Mouse (Mus musculus) kidney, embryonic 16.5 days (tissue): Measurements from ENCODE around the gene Mier3. TPM values are rescaled to one million over a fixed set of nuclear protein-coding genes. Genes with fewer than 3 reads are reported as not detected.
A peak's percentile ranks its signal among the peaks of the same experiment; 100 is the strongest.
"Not testable (repeated sequence)": the region's sequence is repeated elsewhere in the genome, so short reads cannot be mapped to it uniquely, and the experiment has no call there.

ENCODE experiments used
- ATAC-seq: fragments of 200-750 bp; cut with Nextera tagmentation; 2 replicates; pipeline ENCODE4 v1.8.0; 2017; ENCODE audit warnings: moderate TSS enrichment; ENCODE audit not compliant: low FRiP score, low TSS enrichment
- H3K27ac ChIP-seq: fragments of 300-500 bp; sonication (generic); 2 replicates; pipeline ENCODE4 v1.5.1; 2014; ENCODE audit warnings: low read length
- H3K27me3 ChIP-seq: fragments of 300-500 bp; sonication (generic); 2 replicates; pipeline ENCODE4 v1.6.1; 2014; ENCODE audit warnings: low read length, control low read depth, mixed read lengths; ENCODE audit not compliant: insufficient read depth
- H3K36me3 ChIP-seq: fragments of 300-500 bp; sonication (generic); 2 replicates; pipeline ENCODE4 v1.6.1; 2014; ENCODE audit warnings: low read length, control low read depth, mixed read lengths; ENCODE audit not compliant: insufficient read depth
- H3K4me1 ChIP-seq: fragments of 300-500 bp; sonication (generic); 2 replicates; pipeline ENCODE4 v1.6.1; 2014; ENCODE audit warnings: low read length, control low read depth, mixed read lengths; ENCODE audit not compliant: insufficient read depth
- H3K4me2 ChIP-seq: fragments of 300-500 bp; sonication (generic); replicated peaks from 2 replicates; pipeline ENCODE4 v1.6.1; 2014; ENCODE audit warnings: low read depth, low read length
- H3K4me3 ChIP-seq: fragments of 300-500 bp; sonication (generic); 2 replicates; pipeline ENCODE4 v1.5.1; 2014; ENCODE audit warnings: mild to moderate bottlenecking, low read length
- H3K9ac ChIP-seq: fragments of 300-500 bp; sonication (generic); replicated peaks from 2 replicates; pipeline ENCODE4 v1.6.1; 2014; ENCODE audit warnings: low read length
- H3K9me3 ChIP-seq: fragments of 300-500 bp; sonication (generic); 2 replicates; pipeline ENCODE4 v1.6.1; 2016; ENCODE audit warnings: low read length, control low read depth
- WGBS: fragments of 180-500 bp; shearing (Covaris S2); extraction: QIAGEN DNeasy Blood & Tissue Kit; methylation state at CpG from one replicate; pipeline ENCODE4 v1.1.7; 2014; 5-methylcytosine and 5-hydroxymethylcytosine counted together
- polyA plus RNA-seq: library from polyadenylated mRNA; unstranded; fragments of >200 nt; fragmentation: Nextera tagmentation; extraction: Ambion mirVana; gene quantifications from 2 replicates; pipeline ENCODE4 v1.2.1, GENCODE M21; 2015

Mier3 gene
- polyA plus RNA-seq, 1 experiment from 2014 or later: 18.3 TPM

DNA sequence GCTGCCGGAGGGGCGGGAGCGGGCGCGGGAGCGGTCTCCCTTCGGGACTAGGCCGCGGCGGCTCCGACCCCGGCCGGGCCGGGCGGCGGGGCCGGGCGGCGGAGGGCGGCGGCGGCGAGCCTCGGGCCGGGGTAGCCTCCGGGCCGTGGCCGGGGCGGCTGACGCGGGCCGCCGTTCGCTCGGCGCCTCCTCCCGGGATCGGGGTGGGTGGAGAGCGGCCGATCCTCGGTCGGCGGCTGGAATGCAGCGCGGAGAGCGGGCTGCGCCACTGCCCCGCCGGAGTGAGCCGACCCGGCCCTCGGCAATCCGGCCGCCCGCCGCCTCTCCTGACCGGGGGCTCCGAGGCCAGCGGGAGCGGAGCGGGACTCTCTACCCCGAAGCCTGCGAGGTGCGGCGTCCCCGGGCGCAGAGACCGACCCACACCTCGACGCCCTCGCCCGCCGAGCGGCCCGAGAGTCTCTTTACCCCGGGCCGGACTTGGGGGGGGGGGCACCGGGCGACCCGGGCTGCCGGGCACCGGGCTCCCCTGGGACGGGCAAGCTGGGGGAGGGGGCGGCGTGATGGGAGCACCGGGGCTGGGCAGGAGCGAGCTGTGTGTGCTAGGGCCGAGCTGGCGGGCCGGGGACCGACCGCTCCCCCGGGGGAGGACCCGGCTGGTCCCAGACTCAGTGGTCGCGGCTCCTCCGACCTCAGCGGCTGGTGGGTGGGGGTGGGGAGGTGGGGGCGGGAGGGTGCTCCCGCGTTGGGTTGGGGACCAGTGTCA is 5.9 kb downstream of the Mier3 start:
- Histone ChIP-seq H3K9ac (peak overlapping the region; percentile 99), H3K27ac (peak overlapping the region; percentile 97), H3K4me2 (peak overlapping the region; percentile 88), H3K27me3 (no peaks in the 10 kb centered on the region), H3K4me3 (peak overlapping the region; percentile 78), H3K4me1 (peaks cover 10% of the 10 kb centered on the region), H3K36me3 (peaks cover 3% of the 10 kb centered on the region; the same call in 1 of the 2 replicates), H3K9me3 (no peaks in the 10 kb centered on the region)
- ATAC-seq: peak; percentile 74
- 0% methylated on average over 15 of the region's 101 CpGs for WGBS

DNA sequence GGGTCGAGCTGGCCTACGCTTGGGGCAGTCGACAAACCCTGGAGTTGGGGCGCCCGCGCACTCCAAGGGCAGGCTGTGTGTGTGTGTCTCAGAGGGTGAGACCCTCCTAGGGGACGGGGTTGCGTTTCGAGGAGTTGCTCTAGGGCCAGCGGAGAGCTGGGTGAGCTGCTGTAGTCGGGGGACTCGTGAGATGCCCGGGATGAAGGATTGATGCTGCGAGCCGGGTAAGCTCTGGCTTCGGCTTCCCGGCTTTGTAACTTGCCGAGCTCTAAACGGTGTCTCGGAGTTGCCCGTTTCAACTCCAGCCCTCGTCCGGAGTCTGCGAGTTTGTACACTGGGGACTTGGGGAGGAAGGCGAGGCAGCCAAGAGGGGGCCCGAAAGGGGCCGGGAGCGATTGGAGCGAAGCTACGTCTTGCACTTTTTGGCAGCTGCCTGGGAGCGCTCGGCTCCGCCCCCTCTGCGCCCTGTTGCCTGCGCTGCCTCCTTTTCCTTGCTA is 6.6 kb downstream of the Mier3 start:
- peak overlapping the region; percentile 88 for H3K4me2 ChIP-seq
- no peaks in the 10 kb centered on the region for H3K9me3 ChIP-seq
- H3K4me1 ChIP-seq: peaks cover 10% of the 10 kb centered on the region
- under 1% methylated on average over 35 of the region's 35 CpGs for WGBS
- no peaks in the 10 kb centered on the region for H3K27me3 ChIP-seq
- peak; percentile 62 for ATAC-seq
- peak overlapping the region; percentile 99 for H3K9ac ChIP-seq
- H3K27ac ChIP-seq: peak overlapping the region; percentile 97
- H3K36me3 ChIP-seq: peaks cover 9% of the 10 kb centered on the region; the same call in 1 of the 2 replicates
- H3K4me3 ChIP-seq: peak overlapping the region; percentile 78

DNA sequence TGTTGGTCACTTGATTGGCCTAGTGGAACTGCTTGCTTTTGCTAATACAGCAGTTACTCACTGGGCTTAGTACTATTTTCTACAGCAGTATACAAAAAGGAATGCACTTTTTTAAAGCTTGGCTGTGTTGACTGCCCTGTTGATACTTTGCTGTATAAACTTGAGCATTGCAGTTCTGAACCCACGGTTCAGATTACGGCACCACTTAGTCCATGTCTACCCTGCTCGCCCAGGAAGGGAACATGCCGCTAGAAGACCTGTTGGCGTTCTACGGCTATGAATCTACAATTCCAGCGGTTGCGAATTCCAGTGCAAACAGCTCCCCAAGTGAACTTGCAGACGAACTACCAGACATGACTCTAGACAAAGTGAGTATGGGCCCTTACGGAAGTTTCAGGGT is 22.6 kb downstream of the Mier3 start:
- Histone ChIP-seq H3K36me3 (peaks cover 55% of the 10 kb centered on the region), H3K9me3 (no peaks in the 10 kb centered on the region), H3K9ac (no peak overlapping the region), H3K4me2 (no peak overlapping the region), H3K4me1 (no peaks in the 10 kb centered on the region), H3K27me3 (no peaks in the 10 kb centered on the region), H3K27ac (no peak overlapping the region), H3K4me3 (no peak overlapping the region)
- WGBS: 95% methylated on average over 10 of the region's 10 CpGs
- ATAC-seq: no peak

DNA sequence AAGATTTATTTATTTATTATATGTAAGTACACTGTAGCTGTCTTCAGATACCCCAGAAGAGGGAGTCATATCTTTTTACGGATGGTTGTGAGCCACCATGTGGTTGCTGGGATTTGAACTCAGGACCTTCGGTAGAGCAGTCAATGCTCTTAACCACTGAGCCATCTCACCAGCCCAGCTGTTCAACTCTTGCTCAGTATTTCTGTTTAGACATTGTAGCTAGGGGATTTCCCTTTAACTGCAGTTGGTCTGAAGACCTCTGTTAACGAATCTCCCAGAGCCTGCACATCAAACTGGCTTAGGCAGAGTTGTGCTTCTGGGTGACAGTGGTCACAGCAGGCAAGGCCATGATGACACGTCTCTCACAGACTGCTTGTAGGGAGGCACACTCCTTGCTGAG is 23.2 kb downstream of the Mier3 start:
- not testable (repeated sequence) for H3K27me3 ChIP-seq, H3K4me3 ChIP-seq, H3K4me2 ChIP-seq, H3K4me1 ChIP-seq, H3K9me3 ChIP-seq, ATAC-seq, H3K27ac ChIP-seq, H3K9ac ChIP-seq
- WGBS: 86% methylated on average over 4 of the region's 4 CpGs
- peaks cover 57% of the 10 kb centered on the region for H3K36me3 ChIP-seq

DNA sequence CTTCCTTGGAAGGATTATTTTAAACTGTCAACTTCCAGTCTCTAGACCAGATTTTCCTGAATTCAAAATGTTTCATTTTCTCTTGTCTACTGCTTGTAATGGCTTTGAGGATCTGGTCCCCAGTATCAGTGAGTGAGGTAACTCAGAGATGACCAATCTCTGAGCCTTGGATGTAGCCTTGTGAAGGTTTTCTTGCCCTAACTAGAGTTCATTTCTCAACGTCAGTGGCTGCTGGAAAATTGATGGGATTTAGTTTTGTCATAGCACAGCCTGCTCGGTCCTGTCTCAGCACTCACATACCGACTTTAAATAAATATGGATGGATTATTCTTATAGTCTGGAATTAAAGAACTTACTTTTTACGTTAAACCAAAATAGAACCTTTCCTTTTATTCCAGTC is 29.8 kb downstream of the Mier3 start:
- H3K27ac ChIP-seq: no peak overlapping the region
- no peaks in the 10 kb centered on the region for H3K27me3 ChIP-seq
- no peak overlapping the region for H3K4me2 ChIP-seq
- H3K9ac ChIP-seq: no peak overlapping the region
- H3K9me3 ChIP-seq: no peaks in the 10 kb centered on the region
- no peaks in the 10 kb centered on the region for H3K4me1 ChIP-seq
- WGBS: 86% methylated on average over 4 of the region's 4 CpGs
- peaks cover 88% of the 10 kb centered on the region for H3K36me3 ChIP-seq
- ATAC-seq: no peak
- no peak overlapping the region for H3K4me3 ChIP-seq

DNA sequence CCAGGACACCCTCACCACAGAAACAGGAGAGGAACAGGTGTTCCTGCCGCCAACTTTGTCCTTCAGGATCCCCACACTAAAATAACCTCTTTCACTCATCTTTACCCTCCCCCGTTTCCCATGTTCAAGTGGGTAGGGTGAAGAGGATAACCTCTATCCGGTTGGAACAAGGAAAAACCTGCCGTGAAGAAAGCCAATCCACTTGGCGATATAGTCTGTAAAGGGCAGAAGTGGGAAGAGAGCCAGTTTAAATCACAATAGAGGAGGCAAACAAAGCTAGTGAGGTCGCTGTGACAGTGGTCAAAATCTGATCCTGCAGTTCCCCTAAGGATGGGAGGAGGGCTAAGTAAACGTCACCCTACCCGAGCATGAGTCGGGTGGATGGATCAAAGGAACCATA is 38.9 kb downstream of the Mier3 start:
- 46% methylated on average over 9 of the region's 9 CpGs for WGBS
- no peak; the same call in 1 of the 2 replicates for ATAC-seq
- Histone ChIP-seq H3K27ac (no peak overlapping the region), H3K36me3 (peaks cover 16% of the 10 kb centered on the region), H3K9me3 (no peaks in the 10 kb centered on the region), H3K27me3 (no peaks in the 10 kb centered on the region), H3K4me1 (peaks cover 6% of the 10 kb centered on the region; the same call in 1 of the 2 replicates), H3K4me3 (no peak overlapping the region), H3K4me2 (no peak overlapping the region), H3K9ac (no peak overlapping the region)

DNA sequence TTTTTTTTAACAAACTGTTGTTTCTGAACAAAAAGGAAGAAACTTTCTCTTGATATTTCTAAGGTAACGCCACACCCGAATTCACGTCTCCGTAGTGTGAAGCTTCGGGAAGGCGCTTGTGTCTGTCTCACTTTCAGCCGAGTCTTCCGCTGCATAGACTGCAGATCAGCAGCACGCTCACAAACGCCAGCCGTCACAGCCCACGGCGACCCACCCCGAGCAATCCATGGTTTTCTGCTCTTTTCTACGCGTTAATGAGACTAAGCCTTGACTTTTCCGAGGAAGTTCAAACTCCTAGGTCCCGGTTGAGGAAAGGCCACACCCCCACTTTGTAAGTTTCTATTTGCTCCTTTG is 44.0 kb downstream of the Mier3 start:
- Histone ChIP-seq H3K27me3 (no peaks in the 10 kb centered on the region), H3K36me3 (no peaks in the 10 kb centered on the region), H3K9me3 (peaks cover 8% of the 10 kb centered on the region), H3K4me1 (peaks cover 10% of the 10 kb centered on the region), H3K4me2 (peak overlapping the region; percentile 79), H3K4me3 (peak overlapping the region; percentile 62), H3K27ac (peak overlapping the region; percentile 88), H3K9ac (peak overlapping the region; percentile 68)
- WGBS: under 1% methylated on average over 18 of the region's 18 CpGs
- ATAC-seq: no peak

DNA sequence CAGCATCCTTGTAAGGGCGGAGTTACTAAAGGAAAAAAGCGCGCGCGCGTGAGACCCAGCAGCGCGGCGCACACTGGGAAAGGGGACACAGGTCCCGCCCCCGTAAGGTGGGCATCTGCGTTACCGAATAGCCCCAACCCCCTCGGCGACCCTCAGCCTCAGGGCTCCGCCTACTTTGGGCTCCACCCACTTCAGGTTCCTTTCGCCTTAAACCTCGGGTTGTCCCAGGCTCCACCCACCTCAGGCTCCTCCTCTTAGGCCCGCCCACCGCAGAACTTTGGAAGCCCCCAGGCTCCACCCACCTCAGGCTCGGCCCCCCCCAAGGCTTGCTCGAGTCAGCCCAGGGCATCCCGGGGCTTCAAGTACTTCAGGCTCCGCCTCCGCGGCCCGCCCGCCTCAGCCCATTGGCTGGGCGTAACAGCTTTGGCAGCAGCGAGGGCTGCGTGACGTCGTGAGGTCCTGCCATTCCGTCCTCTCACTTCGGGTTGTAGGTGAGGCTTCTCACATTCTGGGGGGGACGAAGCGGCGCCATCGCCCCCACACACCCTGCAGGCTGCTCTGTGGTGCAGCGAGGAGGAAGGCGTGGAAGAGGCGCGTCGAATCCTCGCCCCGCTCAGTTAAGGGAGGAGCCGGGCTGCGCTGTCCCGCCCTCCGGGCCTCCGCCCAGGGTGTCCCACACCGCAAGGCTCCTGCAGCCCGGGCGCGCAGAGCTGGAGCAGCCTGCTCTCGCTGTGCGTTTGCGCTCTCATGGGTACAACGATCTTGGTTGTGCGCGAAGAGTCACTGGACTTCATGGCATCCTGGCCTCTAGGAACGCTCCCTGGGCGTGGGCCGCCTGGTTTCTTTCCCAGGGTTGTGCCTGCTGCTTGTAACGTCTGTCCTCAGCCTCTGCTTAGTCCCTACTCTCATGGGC is 44.6 kb downstream of the Mier3 start:
- Histone ChIP-seq H3K4me1 (peaks cover 10% of the 10 kb centered on the region), H3K27ac (peak overlapping the region; percentile 88), H3K27me3 (no peaks in the 10 kb centered on the region), H3K4me3 (peak overlapping the region; percentile 62), H3K4me2 (peak overlapping the region; percentile 79), H3K9me3 (peaks cover 8% of the 10 kb centered on the region), H3K9ac (peak overlapping the region; percentile 68), H3K36me3 (no peaks in the 10 kb centered on the region)
- ATAC-seq: peak; percentile 99
- under 1% methylated on average over 62 of the region's 65 CpGs for WGBS

DNA sequence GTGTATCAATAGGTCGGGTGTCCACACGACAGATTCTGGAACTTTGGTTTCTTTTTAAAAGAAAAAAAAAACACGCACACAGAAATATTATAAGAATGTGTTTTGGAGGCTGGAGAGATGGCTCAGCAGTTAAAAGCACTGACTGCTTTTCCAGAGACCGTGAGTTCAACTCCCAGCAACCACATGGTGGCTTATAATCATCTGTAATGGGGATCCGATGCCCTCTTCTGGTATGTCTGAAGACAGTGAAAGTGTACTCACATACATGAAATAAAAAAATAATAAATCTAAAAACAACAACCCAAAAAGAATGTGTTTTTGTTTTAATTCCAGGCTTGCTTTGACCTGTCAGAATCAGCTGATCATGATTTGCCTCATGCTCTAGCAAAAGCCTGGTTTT is 46.1 kb downstream of the Mier3 start:
- H3K27me3 ChIP-seq: no peaks in the 10 kb centered on the region
- no peak overlapping the region for H3K27ac ChIP-seq
- H3K9ac ChIP-seq: no peak overlapping the region
- H3K4me2 ChIP-seq: no peak overlapping the region
- peaks cover 10% of the 10 kb centered on the region for H3K4me1 ChIP-seq
- WGBS: 92% methylated on average over 5 of the region's 5 CpGs
- H3K4me3 ChIP-seq: no peak overlapping the region
- ATAC-seq: no peak
- no peaks in the 10 kb centered on the region for H3K36me3 ChIP-seq
- peaks cover 8% of the 10 kb centered on the region for H3K9me3 ChIP-seq
